Mouse (Mus musculus) neural tube, embryonic 14.5 days (tissue): ENCODE measurements around the gene Sh3bgrl2. TPM values are rescaled to one million over a fixed set of nuclear protein-coding genes. Genes with fewer than 3 reads are reported as not detected.

ENCODE experiments used
- ATAC-seq: fragments of 200-750 bp; cut with Nextera tagmentation; 2 replicates; pipeline ENCODE4 v1.8.0; 2017; ENCODE audit warnings: low read depth, mild to moderate bottlenecking, moderate TSS enrichment, moderate library complexity
- H3K27ac ChIP-seq: fragments of 300-500 bp; sonication (generic); 2 replicates; pipeline ENCODE4 v1.5.1; 2014; ENCODE audit warnings: low read depth, mild to moderate bottlenecking, control low read depth, low read length, moderate library complexity, mixed read lengths
- H3K27me3 ChIP-seq: fragments of 300-500 bp; sonication (generic); 2 replicates; pipeline ENCODE4 v1.6.1; 2014; ENCODE audit warnings: low read length; ENCODE audit not compliant: control insufficient read depth, insufficient read depth
- H3K36me3 ChIP-seq: fragments of 300-500 bp; sonication (generic); 2 replicates; pipeline ENCODE4 v1.6.1; 2014; ENCODE audit warnings: low read length, mixed read lengths; ENCODE audit not compliant: control insufficient read depth, insufficient read depth
- H3K4me1 ChIP-seq: fragments of 300-500 bp; sonication (generic); 2 replicates; pipeline ENCODE4 v1.6.1; 2014; ENCODE audit warnings: low read length; ENCODE audit not compliant: control insufficient read depth, insufficient read depth
- H3K4me2 ChIP-seq: fragments of 300-500 bp; sonication (generic); 2 replicates; pipeline ENCODE4 v1.6.1; 2014; ENCODE audit warnings: mild to moderate bottlenecking, low read depth, low read length, control low read depth
- H3K4me3 ChIP-seq: fragments of 300-500 bp; sonication (generic); 2 replicates; pipeline ENCODE4 v1.5.1; 2014; ENCODE audit warnings: low read depth, low read length, control low read depth, mixed read lengths
- H3K9ac ChIP-seq: fragments of 300-500 bp; sonication (generic); replicated peaks from 2 replicates; pipeline ENCODE4 v1.6.1; 2014; ENCODE audit warnings: low read depth, mild to moderate bottlenecking, control low read depth, low read length, mixed read lengths
- H3K9me3 ChIP-seq: fragments of 300-500 bp; sonication (generic); 2 replicates; pipeline ENCODE4 v1.6.1; 2016; ENCODE audit warnings: low read length; ENCODE audit not compliant: control insufficient read depth
- WGBS: fragments of 180-500 bp; shearing (Covaris S2); extraction: QIAGEN DNeasy Blood & Tissue Kit; methylation state at CpG from one replicate; pipeline ENCODE4 v1.1.7; 2014; 5-methylcytosine and 5-hydroxymethylcytosine counted together
- polyA plus RNA-seq: library from polyadenylated mRNA; unstranded; fragments of >200 nt; fragmentation: Nextera tagmentation; extraction: Ambion mirVana; gene quantifications from 2 replicates; pipeline ENCODE4 v1.2.1, GENCODE M21; 2014

Gene Sh3bgrl2
- polyA plus RNA-seq, 1 experiment from 2014 or later: 10.1 TPM

DNA sequence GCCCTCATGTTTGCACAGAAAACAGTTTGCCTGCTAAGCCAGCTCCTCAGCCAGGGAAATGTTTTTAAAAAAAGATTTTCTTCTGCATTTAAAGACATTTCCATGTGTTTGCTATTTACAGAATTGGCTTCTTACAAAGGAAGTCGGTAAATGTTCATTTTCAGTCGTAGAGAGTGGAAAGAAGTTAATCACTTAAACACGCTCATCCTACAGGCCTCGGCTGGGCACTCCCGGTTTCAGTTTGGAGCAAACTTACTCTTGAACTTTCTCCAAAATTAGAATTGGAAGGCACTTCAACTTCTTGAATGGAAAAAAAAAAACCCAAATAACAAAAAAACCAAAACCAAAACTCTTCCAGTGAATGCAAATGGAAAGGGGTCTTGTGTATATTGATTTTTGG, 113.7 kb downstream of the Sh3bgrl2 start:
- H3K9ac ChIP-seq: no peak overlapping the region
- WGBS: 92% methylated on average over 5 of the region's 5 CpGs
- no peaks in the 10 kb centered on the region for H3K27me3 ChIP-seq
- H3K36me3 ChIP-seq: no peaks in the 10 kb centered on the region
- ATAC-seq: no peak
- H3K27ac ChIP-seq: no peak overlapping the region
- peaks cover 11% of the 10 kb centered on the region; the same call in 1 of the 2 replicates for H3K4me1 ChIP-seq
- H3K4me2 ChIP-seq: no peak overlapping the region
- H3K4me3 ChIP-seq: no peak overlapping the region
- no peaks in the 10 kb centered on the region for H3K9me3 ChIP-seq

DNA sequence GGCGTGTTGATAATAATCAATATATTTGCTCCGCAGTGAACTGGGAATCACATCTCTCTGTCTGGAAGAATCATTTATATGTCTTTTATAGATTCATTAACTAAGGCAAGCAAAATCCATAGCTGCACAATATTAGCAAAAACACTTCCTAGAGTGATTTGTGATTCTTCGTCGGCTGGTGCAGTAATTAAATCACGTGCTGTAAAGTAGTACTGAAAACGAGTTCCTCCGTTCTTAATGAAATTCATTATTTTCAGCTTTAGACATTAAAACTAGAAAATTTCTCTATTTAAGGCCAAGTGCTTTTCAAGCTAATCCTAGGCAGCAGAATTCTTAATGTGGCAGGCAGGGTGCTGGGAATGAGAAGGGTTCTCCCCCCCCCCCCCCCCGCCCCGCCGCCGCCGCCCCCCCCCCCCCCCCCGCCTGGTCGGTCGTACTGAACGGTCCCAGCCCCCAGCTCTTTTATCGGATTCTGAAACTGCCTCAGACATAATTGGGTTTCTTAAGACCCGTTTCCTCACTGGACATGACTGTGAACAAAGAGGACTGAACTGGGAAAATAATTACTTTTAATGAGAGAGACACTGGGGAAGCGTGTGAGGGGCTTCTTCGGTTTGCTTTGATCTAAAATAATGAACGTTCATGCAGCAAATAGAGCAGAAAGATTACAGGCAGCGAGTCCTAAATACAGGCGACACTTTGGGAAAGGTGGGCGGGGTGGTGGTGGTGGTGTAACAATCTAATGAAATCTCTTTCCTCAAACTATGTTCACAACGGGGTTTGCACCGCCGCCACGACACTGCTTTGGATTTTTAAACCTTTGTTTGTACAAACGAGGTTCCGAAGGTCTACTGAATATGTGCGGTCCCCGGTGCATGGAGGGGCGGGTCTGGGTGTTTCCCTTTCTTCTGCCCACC, 116.1 kb downstream of the Sh3bgrl2 start:
- H3K9ac ChIP-seq: peak overlapping the region; percentile 72
- H3K4me2 ChIP-seq: peak overlapping the region; percentile 56
- H3K4me1 ChIP-seq: 0 out of 2 replicates have a peak, but pooled peaks cover 5% of the 10 kb centered on the region
- peak overlapping the region; percentile 83 for H3K27ac ChIP-seq
- H3K36me3 ChIP-seq: no peaks in the 10 kb centered on the region
- 10% methylated on average over 24 of the region's 33 CpGs for WGBS
- H3K9me3 ChIP-seq: no peaks in the 10 kb centered on the region
- ATAC-seq: peak; percentile 68
- H3K27me3 ChIP-seq: no peaks in the 10 kb centered on the region
- H3K4me3 ChIP-seq: peak overlapping the region; percentile 36

- Histone ChIP-seq H3K27ac (peak overlapping the region; percentile 83), H3K9ac (peak overlapping the region; percentile 72), H3K4me3 (peak overlapping the region; percentile 36), H3K4me1 (0 out of 2 replicates have a peak, but pooled peaks cover 5% of the 10 kb centered on the region), H3K36me3 (no peaks in the 10 kb centered on the region), H3K27me3 (no peaks in the 10 kb centered on the region), H3K4me2 (peak overlapping the region; percentile 56), H3K9me3 (no peaks in the 10 kb centered on the region)
- 36% methylated on average over 8 of the region's 8 CpGs for WGBS
- ATAC-seq: peak; percentile 4; the same call in 1 of the 2 replicates
These were observed 116.8 kb downstream of the Sh3bgrl2 start for GRCm38 (mm10) chr9:83664951-83665350.

DNA sequence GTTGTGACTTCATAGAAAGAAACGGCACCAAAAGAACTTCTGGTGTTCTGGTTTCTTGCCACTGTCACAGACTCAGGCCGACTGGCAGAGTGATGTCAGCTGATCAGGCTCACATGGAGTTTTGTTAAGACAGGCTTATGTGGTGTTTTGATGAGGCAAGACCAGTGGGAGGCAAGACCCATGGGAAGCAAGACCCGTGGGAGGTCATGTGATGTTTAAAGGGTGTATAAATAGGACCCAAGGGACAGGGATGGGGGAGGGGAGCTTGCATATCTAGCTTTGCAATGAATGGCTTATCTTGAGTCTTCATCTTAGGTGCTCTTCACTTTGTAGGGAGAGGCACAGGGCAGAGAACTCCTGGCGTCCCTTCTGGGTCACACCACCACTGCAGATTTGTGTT, 118.9 kb downstream of the Sh3bgrl2 start:
- H3K4me2 ChIP-seq: no peak overlapping the region
- no peaks in the 10 kb centered on the region for H3K36me3 ChIP-seq
- no peak overlapping the region for H3K9ac ChIP-seq
- H3K4me1 ChIP-seq: 0 out of 2 replicates have a peak, but pooled peaks cover 5% of the 10 kb centered on the region
- H3K4me3 ChIP-seq: no peak overlapping the region
- no peaks in the 10 kb centered on the region for H3K27me3 ChIP-seq
- no peaks in the 10 kb centered on the region for H3K9me3 ChIP-seq
- ATAC-seq: no peak
- H3K27ac ChIP-seq: no peak overlapping the region
- WGBS: 77% methylated on average over 4 of the region's 4 CpGs

DNA sequence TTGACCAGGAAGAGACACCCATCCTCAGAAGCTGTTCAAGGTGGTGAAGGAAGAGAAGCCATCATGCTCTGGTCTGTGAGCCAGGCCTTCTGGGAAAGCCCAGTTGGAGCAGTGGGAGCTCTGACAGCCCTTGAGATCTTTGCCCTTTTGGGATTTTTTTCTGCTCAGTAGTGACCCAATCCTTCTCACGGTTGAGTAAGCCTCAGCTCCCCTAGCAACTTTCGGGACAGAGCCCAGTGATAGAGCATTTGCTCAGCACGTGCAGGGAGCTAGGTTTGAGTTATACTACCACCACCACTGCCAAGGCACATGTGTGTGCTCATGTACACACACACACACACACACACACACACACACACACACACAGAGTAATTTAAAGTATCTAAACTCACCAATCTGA, 131.5 kb downstream of the Sh3bgrl2 start:
- Histone ChIP-seq H3K4me3 (no peak overlapping the region), H3K27me3 (no peaks in the 10 kb centered on the region), H3K36me3 (no peaks in the 10 kb centered on the region), H3K4me2 (no peak overlapping the region), H3K9ac (no peak overlapping the region), H3K4me1 (no peaks in the 10 kb centered on the region), H3K9me3 (no peaks in the 10 kb centered on the region), H3K27ac (no peak overlapping the region)
- no peak for ATAC-seq
- 68% methylated on average over 3 of the region's 3 CpGs for WGBS

DNA sequence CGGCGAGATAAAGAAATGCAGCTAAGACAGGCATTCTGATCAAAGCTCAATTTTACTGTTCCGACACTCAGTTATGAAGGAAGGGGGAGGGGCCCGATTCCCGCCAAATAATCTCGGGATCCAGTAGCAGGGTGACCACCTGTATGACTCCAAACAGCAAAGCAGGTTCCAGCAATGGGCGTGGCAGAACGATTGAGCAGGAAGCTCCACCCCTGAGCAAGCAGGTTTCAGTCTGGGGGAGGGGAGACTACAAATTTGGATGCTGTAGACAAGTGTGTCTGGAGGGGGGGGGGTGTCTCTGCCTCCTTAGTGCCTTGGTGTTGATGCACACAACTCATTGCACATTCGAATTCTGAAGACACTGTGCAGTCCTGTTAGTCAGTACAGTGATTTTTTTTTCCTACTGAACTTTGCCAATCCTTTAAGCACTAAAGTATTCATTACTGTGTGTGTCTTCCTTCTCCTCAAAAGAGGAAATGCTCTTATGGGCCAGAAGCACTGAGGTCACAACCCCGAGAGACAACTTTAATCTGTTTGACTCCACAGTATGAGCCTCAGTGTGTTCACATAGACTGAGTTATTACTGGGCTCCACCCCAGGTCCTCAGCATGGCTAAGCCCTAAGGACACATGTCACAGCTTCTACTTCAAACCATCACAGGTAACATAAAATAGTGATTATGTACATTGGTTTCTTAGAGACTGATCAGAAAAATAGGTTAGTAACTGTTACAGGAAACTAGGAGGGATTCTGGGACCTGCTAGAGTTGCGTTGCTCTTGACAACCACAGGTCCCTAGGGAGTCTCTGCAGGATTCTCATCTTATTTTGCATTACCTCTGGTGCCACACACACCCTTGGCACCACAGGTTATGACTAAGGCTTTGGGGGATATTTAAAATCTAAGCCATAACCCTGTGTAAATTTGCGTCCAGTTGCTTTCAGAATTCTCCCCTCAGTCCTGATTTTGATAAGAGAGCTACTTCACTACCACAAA, 133.8 kb downstream of the Sh3bgrl2 start:
- no peaks in the 10 kb centered on the region for H3K36me3 ChIP-seq
- 74% methylated on average over 12 of the region's 12 CpGs for WGBS

DNA sequence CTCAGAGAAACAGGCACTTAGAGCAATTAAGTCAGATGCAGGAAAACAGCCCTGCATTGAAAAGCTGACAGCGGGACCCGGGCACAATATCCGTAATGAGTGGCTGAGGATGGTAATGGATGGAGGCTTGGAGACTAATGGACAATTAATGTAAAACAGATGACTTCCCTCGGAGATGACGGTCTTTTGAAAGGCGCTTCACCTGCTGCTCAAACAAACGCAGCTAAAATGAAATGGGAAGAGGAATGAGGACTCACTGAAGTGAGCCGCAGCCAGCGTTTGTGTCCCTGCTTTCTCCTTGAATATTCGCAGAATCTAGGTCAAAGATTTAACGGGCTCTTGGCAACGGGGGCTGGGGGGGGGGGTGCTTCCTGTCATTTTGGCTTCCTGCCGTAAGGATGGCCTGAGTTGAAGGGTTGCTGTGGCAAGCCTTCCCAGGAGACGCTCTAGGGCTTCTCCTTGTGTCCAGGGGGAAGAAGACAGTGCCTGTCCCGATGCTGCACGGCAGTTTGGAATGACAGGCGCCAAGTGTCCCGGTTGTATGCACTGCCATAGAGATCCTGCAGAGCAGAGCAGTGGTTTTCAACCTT, 138.5 kb downstream of the Sh3bgrl2 start:
- ATAC-seq: peak; percentile 77
- 4% methylated on average over 18 of the region's 18 CpGs for WGBS
- Histone ChIP-seq H3K9ac (peak overlapping the region; percentile 46), H3K9me3 (no peaks in the 10 kb centered on the region), H3K4me1 (peaks cover 16% of the 10 kb centered on the region), H3K4me3 (peak overlapping the region; percentile 24), H3K27ac (peak overlapping the region; percentile 75), H3K27me3 (no peaks in the 10 kb centered on the region), H3K36me3 (no peaks in the 10 kb centered on the region), H3K4me2 (peak overlapping the region; percentile 53)

More for the DNA sequence above, 133.8 kb downstream of the Sh3bgrl2 start:
- no peaks in the 10 kb centered on the region for H3K27me3 ChIP-seq
- H3K4me2 ChIP-seq: no peak overlapping the region
- ATAC-seq: no peak
- no peak overlapping the region for H3K4me3 ChIP-seq
- H3K27ac ChIP-seq: no peak overlapping the region
- H3K4me1 ChIP-seq: peaks cover 11% of the 10 kb centered on the region
- H3K9ac ChIP-seq: no peak overlapping the region
- H3K9me3 ChIP-seq: no peaks in the 10 kb centered on the region

DNA sequence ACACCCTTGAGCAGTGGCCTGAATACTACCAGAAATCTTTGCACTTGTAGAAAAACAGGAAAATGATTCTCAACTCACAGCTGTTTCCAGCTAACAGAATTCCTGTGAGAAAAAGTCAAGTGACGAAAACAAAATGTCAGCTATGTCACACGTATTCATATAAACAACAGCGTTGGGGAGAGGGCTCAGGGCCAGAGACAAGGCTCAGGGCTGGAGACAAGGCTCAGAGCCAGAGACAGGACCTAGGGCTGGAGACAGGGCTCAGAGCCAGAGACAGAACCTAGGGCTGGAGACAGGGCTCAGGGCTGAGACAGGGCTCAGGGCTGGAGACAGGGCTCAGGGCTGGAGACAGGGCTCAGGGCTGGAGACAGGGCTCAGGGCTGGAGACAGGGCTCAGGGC, 139.8 kb downstream of the Sh3bgrl2 start:
- H3K27ac ChIP-seq: 0 out of 2 replicates have a peak overlapping the region, but pooled peaks have one; percentile 28
- ATAC-seq: no peak

More for the DNA sequence above, 139.8 kb downstream of the Sh3bgrl2 start:
- no peaks in the 10 kb centered on the region for H3K36me3 ChIP-seq
- H3K4me1 ChIP-seq: peaks cover 16% of the 10 kb centered on the region
- no peak overlapping the region for H3K4me2 ChIP-seq
- 47% methylated on average over 3 of the region's 3 CpGs for WGBS
- H3K4me3 ChIP-seq: no peak overlapping the region
- H3K27me3 ChIP-seq: no peaks in the 10 kb centered on the region
- H3K9ac ChIP-seq: no peak overlapping the region
- H3K9me3 ChIP-seq: no peaks in the 10 kb centered on the region
